ENCODE assay signal across 12 mouse cellular contexts in genomic region chr13:99186138-99186853, GRCm38 (mm10). TPM values are rescaled to one million over a fixed set of nuclear protein-coding genes. Genes with fewer than 3 reads are reported as not detected.
A peak's percentile ranks its signal among the peaks of the same experiment; 100 is the strongest.
DNase-seq lines count a peak whose midpoint lies in the region; ATAC-seq and TF ChIP-seq lines count a peak whose summit lies in the region.
"Had no signal": no experiment of that assay in that cellular context is flagged by ENCODE, and none has a peak within 500 bp of the region (broad histone marks: within the 10 kb centered on the region; RNA-seq: fewer than 3 reads in every experiment).

No protein-coding gene starts in this region.

- no peak overlapping the region for H3K27ac ChIP-seq in heart, embryonic 14.5 days (replicated peaks in 1 of 2; ENCODE audit: control insufficient read depth in 1 of 2, insufficient read depth in 1 of 2, low read depth in 2 of 2, low read length in 2 of 2)
- no peak overlapping the region for H3K27ac ChIP-seq in kidney, postnatal 0 days
- 0 out of 2 replicates have a peak overlapping the region, but pooled peaks have one; percentile 20 for H3K27ac ChIP-seq in lung, postnatal 0 days (ENCODE audit: low read length)
- no peak overlapping the region for H3K27ac ChIP-seq in stomach, embryonic 15.5 days

- H3K4me2 ChIP-seq in heart, embryonic 14.5 days (ENCODE audit: low read length) = peak overlapping the region; percentile 39; the same call in 1 of the 2 replicates
- H3K4me2 ChIP-seq in kidney, postnatal 0 days (ENCODE audit: low read length) = peak overlapping the region; percentile 44
- H3K4me2 ChIP-seq in lung, postnatal 0 days (replicated peaks; ENCODE audit: low read depth, low read length) = peak overlapping the region; percentile 51
- no peak overlapping the region for H3K4me2 ChIP-seq in stomach, embryonic 15.5 days

- TF ChIP-seq CTCF in kidney, postnatal 0 days (IDR thresholded peaks at IDR 0.05; ENCODE audit: low read depth) = no peak
- no peak for TF ChIP-seq CTCF in lung, postnatal 0 days (IDR thresholded peaks at IDR 0.05)

- H3K9me3 ChIP-seq in heart, embryonic 14.5 days (ENCODE audit: control insufficient read depth, low read length) = no peaks in the 10 kb centered on the region
- no peaks in the 10 kb centered on the region for H3K9me3 ChIP-seq in kidney, postnatal 0 days (replicated peaks; ENCODE audit: low read length)
- no peaks in the 10 kb centered on the region for H3K9me3 ChIP-seq in lung, postnatal 0 days (ENCODE audit: low read length)
- H3K9me3 ChIP-seq in stomach, embryonic 15.5 days = no peaks in the 10 kb centered on the region

- peaks cover 17 to 30% of the 10 kb centered on the region in 2 experiments for H3K4me1 ChIP-seq in heart, embryonic 14.5 days (ENCODE audit: control insufficient read depth in 2 of 2, insufficient read depth in 2 of 2, low read length in 2 of 2)
- peaks cover 9% of the 10 kb centered on the region; the same call in 1 of the 2 replicates for H3K4me1 ChIP-seq in kidney, postnatal 0 days (replicated peaks; ENCODE audit: insufficient read depth, low read length)
- peaks cover 7% of the 10 kb centered on the region; the same call in 1 of the 2 replicates for H3K4me1 ChIP-seq in lung, postnatal 0 days (ENCODE audit: insufficient read depth, low read depth, low read length)
- H3K4me1 ChIP-seq in stomach, embryonic 15.5 days = no peaks in the 10 kb centered on the region

- H3K27me3 ChIP-seq in heart, embryonic 14.5 days (ENCODE audit: control insufficient read depth, insufficient read depth, low read length) = no peaks in the 10 kb centered on the region
- no peaks in the 10 kb centered on the region for H3K27me3 ChIP-seq in kidney, postnatal 0 days (ENCODE audit: insufficient read depth, low read length)
- H3K27me3 ChIP-seq in lung, postnatal 0 days (replicated peaks; ENCODE audit: insufficient read depth, low read length) = no peaks in the 10 kb centered on the region
- no peaks in the 10 kb centered on the region for H3K27me3 ChIP-seq in stomach, embryonic 15.5 days (replicated peaks)

- ATAC-seq in heart, embryonic 14.5 days (ENCODE audit: insufficient number of reproducible peaks, insufficient read depth, low FRiP score, low read depth) = no peak
- ATAC-seq in kidney, postnatal 0 days (replicated peaks; ENCODE audit: low FRiP score, low read depth) = no peak
- no peak for ATAC-seq in lung, postnatal 0 days
- ATAC-seq in stomach, embryonic 15.5 days (ENCODE audit: insufficient read depth, low FRiP score, low read depth) = no peak
- ATAC-seq: forebrain, embryonic 16.5 days had no signal

- H3K4me3 ChIP-seq in heart, embryonic 14.5 days (ENCODE audit: control insufficient read depth in 1 of 2, insufficient read depth in 1 of 2, low read depth in 1 of 2, low read length in 2 of 2) = no peak overlapping the region
- H3K4me3 ChIP-seq in kidney, postnatal 0 days (replicated peaks; ENCODE audit: low read depth, low read length) = peak overlapping the region; percentile 19; the same call in 1 of the 2 replicates
- peak overlapping the region; percentile 28; the same call in 1 of the 2 replicates for H3K4me3 ChIP-seq in lung, postnatal 0 days (ENCODE audit: low read depth, low read length)
- H3K4me3 ChIP-seq in stomach, embryonic 15.5 days (replicated peaks) = 0 out of 2 replicates have a peak overlapping the region, but pooled peaks have one; percentile 14

- no peak overlapping the region for H3K9ac ChIP-seq in heart, embryonic 14.5 days (ENCODE audit: low read length)
- no peak overlapping the region for H3K9ac ChIP-seq in kidney, postnatal 0 days (ENCODE audit: low read depth, low read length)
- no peak overlapping the region for H3K9ac ChIP-seq in lung, postnatal 0 days (replicated peaks; ENCODE audit: low read depth)
- no peak overlapping the region for H3K9ac ChIP-seq in stomach, embryonic 15.5 days

- no peaks in the 10 kb centered on the region for H3K36me3 ChIP-seq in heart, embryonic 14.5 days (ENCODE audit: control insufficient read depth, insufficient read depth, low read length)
- H3K36me3 ChIP-seq in kidney, postnatal 0 days (ENCODE audit: insufficient read depth, low read length) = no peaks in the 10 kb centered on the region
- no peaks in the 10 kb centered on the region for H3K36me3 ChIP-seq in lung, postnatal 0 days (ENCODE audit: insufficient read depth, low read length)
- H3K36me3 ChIP-seq in stomach, embryonic 15.5 days = no peaks in the 10 kb centered on the region

- DNase-seq in heart, postnatal 4 days = no peak
- no peak for DNase-seq in kidney, postnatal 0 days (ENCODE audit: low spot score)
- DNase-seq in kidney, adult 9 months = no peak
- DNase-seq in lung, postnatal 0 days (ENCODE audit: low spot score) = no peak
- no peak for DNase-seq in lung, postnatal 14 days
- no peak for DNase-seq in cerebellum, postnatal 25 days
- DNase-seq: adrenal gland, postnatal 36 days; cerebellum, adult 11 months; thymus, postnatal 25 days had no signal

- WGBS in heart, embryonic 14.5 days = 96% methylated on average over 10 of the region's 10 CpGs
- 81% methylated on average over 10 of the region's 10 CpGs for WGBS in kidney, postnatal 0 days
- 82% methylated on average over 10 of the region's 10 CpGs for WGBS in lung, postnatal 0 days
- WGBS in stomach, embryonic 15.5 days = 91% methylated on average over 10 of the region's 10 CpGs

- TF ChIP-seq EP300 in lung, postnatal 0 days (IDR thresholded peaks at IDR 0.05) = no peak

RNA-seq across cellular contexts. Expression of gene Zfp366, which starts 1.7 kb away (rescaled TPM):
- 0.95 and 1.0 TPM in 2 replicates for polyA plus RNA-seq in heart, embryonic 14.5 days (2014; fragmentation: Nextera tagmentation; extraction: Ambion mirVana)
- 10 to 100 TPM in 1 of 2 experiments, 1 to 10 TPM in 1; 7.2 to 10.1 TPM for total RNA-seq in heart, postnatal 4 days (2021)
- polyA plus RNA-seq in kidney, postnatal 0 days (2015; fragmentation: Nextera tagmentation; extraction: Ambion mirVana) = 0.98 and 1.2 TPM in 2 replicates
- polyA plus RNA-seq in lung, postnatal 0 days (2015; fragmentation: Nextera tagmentation; extraction: Ambion mirVana) = 1.6 and 2.0 TPM in 2 replicates
- polyA plus RNA-seq in stomach, embryonic 15.5 days (2015; fragmentation: Nextera tagmentation; extraction: Ambion mirVana) = 0.57 and 0.68 TPM in 2 replicates

Comparison
In these comparisons a context has a peak if more than half of its experiments do, and no peak if none do; other contexts are left out.
1. H3K4me3 ChIP-seq: peak in kidney, postnatal 0 days (single experiment), lung, postnatal 0 days (single experiment) and stomach, embryonic 15.5 days (single experiment); none in heart, embryonic 14.5 days (0 of 2).